Comparison of ENCODE assay signal across 28 mouse cellular contexts in genomic region chr6:137370745-137371144, GRCm38 (mm10).
DNase-seq lines count a peak whose midpoint lies in the region; ATAC-seq and TF ChIP-seq lines count a peak whose summit lies in the region.
"Had no signal": no experiment of that assay in that cellular context is flagged by ENCODE, and none has a peak within 500 bp of the region (broad histone marks: within the 10 kb centered on the region; RNA-seq: fewer than 3 reads in every experiment).

No protein-coding gene starts in this region.

- no peaks in the 10 kb centered on the region for H3K27me3 ChIP-seq in thymus, adult 2 months (ENCODE audit: control insufficient read depth, insufficient read depth, low read length)
- H3K27me3 ChIP-seq in intestine, embryonic 15.5 days (replicated peaks): no peaks in the 10 kb centered on the region
- no peaks in the 10 kb centered on the region for H3K27me3 ChIP-seq in kidney, adult 2 months (replicated peaks; ENCODE audit: control insufficient read depth, insufficient read depth, low read length)
- H3K27me3 ChIP-seq in heart, embryonic 10.5 days (ENCODE audit: insufficient read depth, poor library complexity, severe bottlenecking): no peaks in the 10 kb centered on the region
- H3K27me3 ChIP-seq: embryonic facial prominence, embryonic 12.5 days; heart, embryonic 13.5 days; hindbrain, embryonic 15.5 days; limb, embryonic 13.5 days; lung, embryonic 15.5 days; stomach, embryonic 15.5 days had no signal

- no peak overlapping the region for H3K4me3 ChIP-seq in thymus, adult 2 months (ENCODE audit: control insufficient read depth, insufficient read depth, low read length)
- no peak overlapping the region for H3K4me3 ChIP-seq in intestine, embryonic 15.5 days (replicated peaks)
- no peak overlapping the region for H3K4me3 ChIP-seq in kidney, adult 2 months (ENCODE audit: insufficient read depth, low read depth, low read length)
- H3K4me3 ChIP-seq in heart, embryonic 10.5 days: no peak overlapping the region
- H3K4me3 ChIP-seq: embryonic facial prominence, embryonic 12.5 days; heart, embryonic 13.5 days; hindbrain, embryonic 15.5 days; left cerebral cortex, adult 2 months; limb, embryonic 13.5 days; lung, embryonic 15.5 days; midbrain, embryonic 10.5 days; stomach, embryonic 15.5 days had no signal

- 63% methylated on average over 8 of the region's 8 CpGs for WGBS in thymus, adult 2 months
- 58% methylated on average over 8 of the region's 8 CpGs for WGBS in intestine, embryonic 15.5 days
- WGBS in kidney, adult 2 months: 29% methylated on average over 8 of the region's 8 CpGs
- 75% methylated on average over 8 of the region's 8 CpGs for WGBS in heart, embryonic 10.5 days

- no peaks in the 10 kb centered on the region for H3K9me3 ChIP-seq in intestine, embryonic 15.5 days
- no peaks in the 10 kb centered on the region for H3K9me3 ChIP-seq in heart, embryonic 10.5 days
- H3K9me3 ChIP-seq: embryonic facial prominence, embryonic 12.5 days; heart, embryonic 13.5 days; hindbrain, embryonic 15.5 days; limb, embryonic 13.5 days; lung, embryonic 15.5 days; midbrain, embryonic 10.5 days; stomach, embryonic 15.5 days had no signal

- DNase-seq in thymus, postnatal 0 days (ENCODE audit: low spot score): peak; percentile 9
- DNase-seq in thymus, adult 2 months: no peak
- DNase-seq in kidney, adult 2 months: peak; percentile 56
- peak; percentile 10 for DNase-seq in kidney, postnatal 14 days
- DNase-seq in right cerebral cortex, adult 2 months (ENCODE audit: low spot score in 2 of 2): no peak
- no peak for DNase-seq in heart, embryonic 10.5 days (ENCODE audit: low spot score)
- DNase-seq in left cerebral cortex, adult 18-20 months (ENCODE audit: low spot score in 2 of 2): no peak
- DNase-seq: adrenal gland, postnatal 14 days; B cell, adult 2 months; cerebellum, adult 11 months; cerebellum, adult 9-10 months; cerebellum, postnatal 36 days; embryo, embryonic 11 days; gastrocnemius, postnatal 25 days; heart, adult 11 months; heart, postnatal 10 days; right cerebral cortex, postnatal 25 days had no signal

- no peaks in the 10 kb centered on the region for H3K36me3 ChIP-seq in thymus, adult 2 months (ENCODE audit: control insufficient read depth, insufficient read depth, low read length)
- H3K36me3 ChIP-seq in intestine, embryonic 15.5 days: no peaks in the 10 kb centered on the region
- no peaks in the 10 kb centered on the region for H3K36me3 ChIP-seq in kidney, adult 2 months (ENCODE audit: control insufficient read depth, insufficient read depth, low read length)
- no peaks in the 10 kb centered on the region for H3K36me3 ChIP-seq in heart, embryonic 10.5 days
- H3K36me3 ChIP-seq: embryonic facial prominence, embryonic 12.5 days; heart, embryonic 13.5 days; hindbrain, embryonic 15.5 days; limb, embryonic 13.5 days; lung, embryonic 15.5 days; midbrain, embryonic 10.5 days; stomach, embryonic 15.5 days had no signal

- no peak overlapping the region for H3K27ac ChIP-seq in thymus, adult 2 months (ENCODE audit: control insufficient read depth, insufficient read depth, low read length)
- H3K27ac ChIP-seq in intestine, embryonic 15.5 days: no peak overlapping the region
- H3K27ac ChIP-seq in kidney, adult 2 months (ENCODE audit: insufficient read depth, low read depth, low read length): no peak overlapping the region
- H3K27ac ChIP-seq in heart, embryonic 10.5 days: no peak overlapping the region; the same call in 1 of the 2 replicates
- H3K27ac ChIP-seq: embryonic facial prominence, embryonic 12.5 days; heart, embryonic 13.5 days; hindbrain, embryonic 15.5 days; left cerebral cortex, adult 2 months; limb, embryonic 13.5 days; lung, embryonic 15.5 days; midbrain, embryonic 10.5 days; stomach, embryonic 15.5 days had no signal

- TF ChIP-seq POLR2A in thymus, adult 2 months (IDR thresholded peaks at IDR 0.05; ENCODE audit: control insufficient read depth, extremely low read depth, insufficient read depth, low read length, poor library complexity): no peak
- TF ChIP-seq POLR2A in kidney, adult 2 months (IDR thresholded peaks at IDR 0.05; ENCODE audit: low read depth, low read length): no peak

- H3K4me1 ChIP-seq in thymus, adult 2 months (replicated peaks; ENCODE audit: control insufficient read depth, insufficient read depth, low read length): no peaks in the 10 kb centered on the region
- H3K4me1 ChIP-seq in intestine, embryonic 15.5 days (replicated peaks): no peaks in the 10 kb centered on the region
- H3K4me1 ChIP-seq in kidney, adult 2 months (ENCODE audit: control insufficient read depth, insufficient read depth, low read length): no peaks in the 10 kb centered on the region
- H3K4me1 ChIP-seq in heart, embryonic 10.5 days: peaks cover 6% of the 10 kb centered on the region; the same call in 1 of the 2 replicates
- H3K4me1 ChIP-seq: embryonic facial prominence, embryonic 12.5 days; hindbrain, embryonic 15.5 days; limb, embryonic 13.5 days; lung, embryonic 15.5 days; midbrain, embryonic 10.5 days; stomach, embryonic 15.5 days had no signal

- peak; percentile 62 for ATAC-seq in intestine, embryonic 15.5 days
- ATAC-seq: forebrain, embryonic 14.5 days had no signal

- no peak overlapping the region for H3K9ac ChIP-seq in intestine, embryonic 15.5 days
- H3K9ac ChIP-seq: embryonic facial prominence, embryonic 12.5 days; heart, embryonic 13.5 days; hindbrain, embryonic 15.5 days; limb, embryonic 13.5 days; lung, embryonic 15.5 days; stomach, embryonic 15.5 days had no signal

- TF ChIP-seq CTCF in thymus, adult 2 months (IDR thresholded peaks at IDR 0.05; ENCODE audit: borderline replicate concordance, control insufficient read depth, extremely low read depth, insufficient read depth, low read length, poor library complexity): no peak
- no peak for TF ChIP-seq CTCF in kidney, adult 2 months (conservative IDR thresholded peaks at IDR 0.05; ENCODE audit: insufficient read depth, insufficient read length, low read depth, low read length)

- no peak overlapping the region for H3K4me2 ChIP-seq in intestine, embryonic 15.5 days (replicated peaks)
- H3K4me2 ChIP-seq: embryonic facial prominence, embryonic 12.5 days; heart, embryonic 13.5 days; hindbrain, embryonic 15.5 days; limb, embryonic 13.5 days; liver, embryonic 11.5 days; lung, embryonic 15.5 days; stomach, embryonic 15.5 days had no signal

Comparison
In these comparisons a context has a peak if more than half of its experiments do, and no peak if none do; other contexts are left out.
1. DNase-seq: peak in thymus, postnatal 0 days (single experiment), kidney, adult 2 months (single experiment) and kidney, postnatal 14 days (single experiment); none in thymus, adult 2 months (single experiment), right cerebral cortex, adult 2 months (0 of 2), heart, embryonic 10.5 days (single experiment) and left cerebral cortex, adult 18-20 months (0 of 2).